Mouse (Mus musculus): ENCODE measurements around the gene Eif2d. TPM values are rescaled to one million over a fixed set of nuclear protein-coding genes. Genes with fewer than 3 reads are reported as not detected.
A peak's percentile ranks its signal among the peaks of the same experiment; 100 is the strongest.

Gene Eif2d
- polyA plus RNA-seq, 1 experiment from 2014 or later: 66.6 TPM

GRCm38 (mm10) chr1:131125987-131126744 lies 26.8 kb upstream of the Eif2d start:
- Histone ChIP-seq H3K36me3 (peaks cover 19% of the 10 kb centered on the region; the same call in 1 of the 2 replicates), H3K27ac (no peak overlapping the region), H3K27me3 (no peaks in the 10 kb centered on the region), H3K4me3 (no peak overlapping the region), H3K4me1 (no peaks in the 10 kb centered on the region), H3K4me2 (replicated peaks) (no peak overlapping the region), H3K9me3 (no peaks in the 10 kb centered on the region), H3K9ac (no peak overlapping the region)
- ATAC-seq (ENCODE audit: insufficient number of reproducible peaks, insufficient read depth, low FRiP score, low TSS enrichment): no peak
- 74% methylated on average over 11 of the region's 11 CpGs for WGBS

- Histone ChIP-seq H3K9ac (no peak overlapping the region), H3K4me2 (replicated peaks) (no peak overlapping the region), H3K4me3 (no peak overlapping the region), H3K4me1 (peaks cover 7% of the 10 kb centered on the region), H3K9me3 (no peaks in the 10 kb centered on the region), H3K27me3 (no peaks in the 10 kb centered on the region), H3K27ac (no peak overlapping the region), H3K36me3 (peaks cover 13% of the 10 kb centered on the region; the same call in 1 of the 2 replicates)
- WGBS: 69% methylated on average over 6 of the region's 6 CpGs
- no peak for ATAC-seq (ENCODE audit: insufficient number of reproducible peaks, insufficient read depth, low FRiP score, low TSS enrichment)
Measured at GRCm38 (mm10) chr1:131134231-131134630, 18.8 kb upstream of the Eif2d start.

- Histone ChIP-seq H3K27me3 (no peaks in the 10 kb centered on the region), H3K9me3 (no peaks in the 10 kb centered on the region), H3K9ac (no peak overlapping the region), H3K27ac (no peak overlapping the region), H3K4me2 (replicated peaks) (no peak overlapping the region), H3K4me3 (no peak overlapping the region), H3K36me3 (peaks cover 5% of the 10 kb centered on the region; the same call in 1 of the 2 replicates), H3K4me1 (peaks cover 10% of the 10 kb centered on the region)
- WGBS: 73% methylated on average over 8 of the region's 8 CpGs
- no peak for ATAC-seq (ENCODE audit: insufficient number of reproducible peaks, insufficient read depth, low FRiP score, low TSS enrichment)
Measured at GRCm38 (mm10) chr1:131134942-131135522, 17.9 kb upstream of the Eif2d start.

GRCm38 (mm10) chr1:131135960-131136629 lies 16.9 kb upstream of the Eif2d start:
- H3K4me1 ChIP-seq: peaks cover 10% of the 10 kb centered on the region
- no peaks in the 10 kb centered on the region for H3K9me3 ChIP-seq
- WGBS: 73% methylated on average over 10 of the region's 10 CpGs
- ATAC-seq (ENCODE audit: insufficient number of reproducible peaks, insufficient read depth, low FRiP score, low TSS enrichment): no peak
- no peak overlapping the region for H3K9ac ChIP-seq
- no peaks in the 10 kb centered on the region for H3K36me3 ChIP-seq
- H3K4me2 ChIP-seq (replicated peaks): no peak overlapping the region
- H3K27me3 ChIP-seq: no peaks in the 10 kb centered on the region
- H3K27ac ChIP-seq: no peak overlapping the region
- no peak overlapping the region for H3K4me3 ChIP-seq

- peak overlapping the region; percentile 85; the same call in 1 of the 2 replicates for H3K4me2 ChIP-seq (replicated peaks)
- no peaks in the 10 kb centered on the region for H3K9me3 ChIP-seq
- peaks cover 10% of the 10 kb centered on the region for H3K4me1 ChIP-seq
- 0 out of 2 replicates have a peak overlapping the region, but pooled peaks have one; percentile 10 for H3K4me3 ChIP-seq
- H3K9ac ChIP-seq: no peak overlapping the region
- no peak overlapping the region for H3K27ac ChIP-seq
- H3K36me3 ChIP-seq: no peaks in the 10 kb centered on the region
- no peaks in the 10 kb centered on the region for H3K27me3 ChIP-seq
- ATAC-seq (ENCODE audit: insufficient number of reproducible peaks, insufficient read depth, low FRiP score, low TSS enrichment): no peak
- 13% methylated on average over 5 of the region's 5 CpGs for WGBS
Measured at GRCm38 (mm10) chr1:131137111-131137510, 15.9 kb upstream of the Eif2d start.

GRCm38 (mm10) chr1:131137717-131138118 lies 15.3 kb upstream of the Eif2d start:
- H3K9ac ChIP-seq: peak overlapping the region; percentile 63
- H3K4me2 ChIP-seq (replicated peaks): peak overlapping the region; percentile 85
- ATAC-seq (ENCODE audit: insufficient number of reproducible peaks, insufficient read depth, low FRiP score, low TSS enrichment): peak; percentile 86
- peak overlapping the region; percentile 91 for H3K27ac ChIP-seq
- H3K27me3 ChIP-seq: no peaks in the 10 kb centered on the region
- no peaks in the 10 kb centered on the region for H3K9me3 ChIP-seq
- 1% methylated on average over 33 of the region's 36 CpGs for WGBS
- peak overlapping the region; percentile 74 for H3K4me3 ChIP-seq
- H3K4me1 ChIP-seq: peaks cover 10% of the 10 kb centered on the region
- no peaks in the 10 kb centered on the region for H3K36me3 ChIP-seq

- H3K9me3 ChIP-seq: no peaks in the 10 kb centered on the region
- H3K4me3 ChIP-seq: peak within 1 kb of the TSS; percentile 74
- peaks cover 10% of the 10 kb centered on the region for H3K4me1 ChIP-seq
- peak within 1 kb of the TSS; percentile 91 for H3K27ac ChIP-seq
- H3K36me3 ChIP-seq: no peaks in the 10 kb centered on the region
- 5% methylated on average over 49 of the region's 49 CpGs for WGBS
- H3K27me3 ChIP-seq: no peaks in the 10 kb centered on the region
- ATAC-seq (ENCODE audit: insufficient number of reproducible peaks, insufficient read depth, low FRiP score, low TSS enrichment): peak; percentile 97
- H3K9ac ChIP-seq: peak within 1 kb of the TSS; percentile 63
- H3K4me2 ChIP-seq (replicated peaks): peak within 1 kb of the TSS; percentile 85
Measured at GRCm38 (mm10) chr1:131138191-131139016, 14.6 kb upstream of the Eif2d start, which contains the start of gene Dyrk3. TSS of gene Dyrk3 (minus strand) at chr1:131138340.

GRCm38 (mm10) chr1:131139102-131140095 lies 13.6 kb upstream of the Eif2d start:
- peak overlapping the region; percentile 85 for H3K4me2 ChIP-seq (replicated peaks)
- H3K4me1 ChIP-seq: peaks cover 10% of the 10 kb centered on the region
- no peaks in the 10 kb centered on the region for H3K36me3 ChIP-seq
- H3K9me3 ChIP-seq: no peaks in the 10 kb centered on the region
- no peak overlapping the region for H3K27ac ChIP-seq
- 47% methylated on average over 11 of the region's 11 CpGs for WGBS
- H3K4me3 ChIP-seq: peak overlapping the region; percentile 74; the same call in 1 of the 2 replicates
- H3K27me3 ChIP-seq: no peaks in the 10 kb centered on the region
- no peak for ATAC-seq (ENCODE audit: insufficient number of reproducible peaks, insufficient read depth, low FRiP score, low TSS enrichment)
- H3K9ac ChIP-seq: 0 out of 2 replicates have a peak overlapping the region, but pooled peaks have one; percentile 63

- no peak overlapping the region for H3K4me3 ChIP-seq
- ATAC-seq (ENCODE audit: insufficient number of reproducible peaks, insufficient read depth, low FRiP score, low TSS enrichment): no peak
- H3K9ac ChIP-seq: no peak overlapping the region
- no peaks in the 10 kb centered on the region for H3K27me3 ChIP-seq
- H3K27ac ChIP-seq: no peak overlapping the region
- H3K4me1 ChIP-seq: peaks cover 10% of the 10 kb centered on the region
- H3K4me2 ChIP-seq (replicated peaks): no peak overlapping the region
- WGBS: 56% methylated on average over 2 of the region's 2 CpGs
- no peaks in the 10 kb centered on the region for H3K9me3 ChIP-seq
- no peaks in the 10 kb centered on the region for H3K36me3 ChIP-seq
Measured at GRCm38 (mm10) chr1:131141449-131141848, 11.5 kb upstream of the Eif2d start.

- no peak for ATAC-seq (ENCODE audit: insufficient number of reproducible peaks, insufficient read depth, low FRiP score, low TSS enrichment)
- 75% methylated on average over 1 of the region's 1 CpGs for WGBS
- no peak overlapping the region for H3K4me2 ChIP-seq (replicated peaks)
Measured at GRCm38 (mm10) chr1:131142472-131142871, 10.5 kb upstream of the Eif2d start.

More at GRCm38 (mm10) chr1:131142472-131142871, 10.5 kb upstream of the Eif2d start:
- H3K36me3 ChIP-seq: no peaks in the 10 kb centered on the region
- peaks cover 5% of the 10 kb centered on the region; the same call in 1 of the 2 replicates for H3K4me1 ChIP-seq
- no peak overlapping the region for H3K4me3 ChIP-seq
- no peak overlapping the region for H3K9ac ChIP-seq
- no peaks in the 10 kb centered on the region for H3K9me3 ChIP-seq
- no peaks in the 10 kb centered on the region for H3K27me3 ChIP-seq
- no peak overlapping the region for H3K27ac ChIP-seq
